Mouse (Mus musculus) small intestine, adult 2 months (tissue): ENCODE data around the gene Piezo1.
A peak's percentile ranks its signal among the peaks of the same experiment; 100 is the strongest.

Experiments used
- CTCF ChIP-seq: fragments of 200-500 bp; IDR thresholded peaks from 2 replicates; pipeline ENCODE4 v1.5.1; 2012; ENCODE audit warnings: low read depth, mild to moderate bottlenecking, control low read depth, inconsistent platforms, low read length, moderate library complexity, mixed read lengths; ENCODE audit not compliant: insufficient replicate concordance, insufficient read length; ENCODE audit errors: extremely low read depth
- POLR2A ChIP-seq: fragments of 200-500 bp; IDR thresholded peaks from 2 replicates; pipeline ENCODE4 v1.6.1; 2012; ENCODE audit warnings: low read depth, mild to moderate bottlenecking, control low read depth, inconsistent platforms, low read length, moderate library complexity

DNA sequence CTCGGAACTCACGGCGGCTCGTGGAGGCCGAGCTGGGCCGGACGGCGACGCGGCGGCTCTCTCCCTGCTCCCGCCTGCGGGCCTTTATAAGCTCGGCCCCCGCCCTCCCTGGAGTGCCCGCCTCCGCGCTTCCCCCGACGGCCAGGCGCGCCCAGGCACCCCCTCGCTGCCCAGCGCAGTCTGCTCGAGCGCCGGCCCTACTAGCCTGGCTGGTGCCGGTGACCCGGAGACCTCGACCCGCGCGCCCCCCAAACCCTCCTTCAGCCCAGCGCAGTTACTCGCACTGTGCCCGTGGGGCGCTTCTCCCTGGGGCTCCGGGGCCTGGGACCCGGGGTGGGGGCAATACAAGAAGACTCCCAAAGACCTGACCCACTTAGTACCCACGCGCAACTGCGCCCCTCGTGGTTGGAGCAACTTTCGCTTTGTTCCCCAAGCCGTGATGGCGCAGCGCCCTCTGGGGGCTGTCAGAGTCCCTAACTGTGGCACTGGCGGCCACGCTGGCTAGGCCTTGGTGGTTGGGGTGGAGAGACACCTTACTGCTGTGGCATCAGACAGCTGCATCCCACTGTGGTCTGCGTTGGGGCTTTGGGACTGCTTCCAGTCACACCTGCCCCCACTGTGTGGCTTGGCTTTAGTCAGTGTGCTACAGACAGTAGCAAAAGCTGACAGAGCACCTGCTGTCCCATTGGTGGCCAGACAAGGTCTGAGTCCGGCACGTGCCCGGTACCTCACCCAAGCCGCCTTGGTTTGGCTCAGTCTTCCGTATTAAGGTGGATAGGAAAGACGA, at the start of gene Piezo1:
- peak; percentile 100 for TF ChIP-seq CTCF
- peak; percentile 63; the same call in 1 of the 2 replicates for TF ChIP-seq POLR2A
